Mouse (Mus musculus) adrenal gland, adult 18-20 months (tissue): ENCODE results near the gene Psme1. TPM values are rescaled to one million over a fixed set of nuclear protein-coding genes. Genes with fewer than 3 reads are reported as not detected.

Experiments
- DNase-seq, 2 experiments: peaks; one replicate each; pipeline ENCODE4 v3.0.0; 2021 to 2022; ENCODE audit warnings: low spot score in 2 of 2
- long read RNA-seq, 2 experiments: library from polyadenylated mRNA; stranded (forward); transcript quantifications; one replicate each; pipeline ENCODE4 v2.0.0; 2021
- total RNA-seq, 2 experiments: library from RNA; stranded (reverse); gene quantifications; 1 replicate in 1 of 2; 2 replicates in 1 of 2; pipeline ENCODE4 v1.2.3; 2021

Gene Psme1
- total RNA-seq = 100 to 1,000 TPM; 231 to 367 TPM
- long read RNA-seq, experiment 1, transcript Psme1-208 (11 exons, 1,112 nt) = major isoform, 41 of 51 reads
- long read RNA-seq, experiment 1, partial matches to known transcripts = 2 of 51 reads
- long read RNA-seq, experiment 1, other reads (novel, unspliced or antisense) = 7 of 51 reads
- long read RNA-seq, experiment 2, transcript Psme1-210 (12 exons, 882 nt) = minor isoform, 12 of 129 reads
- long read RNA-seq, experiment 2, transcript Psme1-208 (11 exons, 1,112 nt) = major isoform, 99 of 129 reads
- long read RNA-seq, experiment 2, partial matches to known transcripts = 13 of 129 reads
- long read RNA-seq, experiment 2, other reads (novel, unspliced or antisense) = 4 of 129 reads

- peak; percentile 75 to 77 for DNase-seq
Observed at GRCm38 (mm10) chr14:55577871-55578667, at the start of gene Psme1. Gene Psme1, plus strand, starts transcription at chr14:55578123.

- DNase-seq = peak; percentile 33 to 49
Observed at GRCm38 (mm10) chr14:55536116-55536745, 41.7 kb upstream of the Psme1 start.

GRCm38 (mm10) chr14:55540067-55540786 lies 37.7 kb upstream of the Psme1 start, which contains the start of gene Pck2:
Gene Pck2, plus strand, starts transcription at chr14:55540266.
- peak; percentile 76 to 84 for DNase-seq

GRCm38 (mm10) chr14:55540787-55541321 lies 37.1 kb upstream of the Psme1 start:
- DNase-seq = peak; percentile 68 to 80

GRCm38 (mm10) chr14:55542268-55542667 lies 35.7 kb upstream of the Psme1 start:
- DNase-seq = no peak

GRCm38 (mm10) chr14:55544334-55544733 lies 33.6 kb upstream of the Psme1 start:
- no peak for DNase-seq

GRCm38 (mm10) chr14:55550191-55550590 lies 27.7 kb upstream of the Psme1 start:
- DNase-seq = no peak

- DNase-seq = no peak
Observed at GRCm38 (mm10) chr14:55551347-55551746, 26.6 kb upstream of the Psme1 start.

GRCm38 (mm10) chr14:55551794-55552193 lies 26.1 kb upstream of the Psme1 start:
- DNase-seq = no peak

- no peak for DNase-seq
Observed at GRCm38 (mm10) chr14:55554635-55555034, 23.3 kb upstream of the Psme1 start.

- DNase-seq = no peak
Observed at GRCm38 (mm10) chr14:55555788-55556187, 22.1 kb upstream of the Psme1 start.

- DNase-seq = peak; percentile 72 to 74
Observed at GRCm38 (mm10) chr14:55557003-55557402, 20.9 kb upstream of the Psme1 start.

GRCm38 (mm10) chr14:55557587-55557986 lies 20.3 kb upstream of the Psme1 start:
- no peak for DNase-seq

- no peak for DNase-seq
Observed at GRCm38 (mm10) chr14:55558740-55559448, 19.0 kb upstream of the Psme1 start.

- DNase-seq = peak; percentile 81 to 84
Observed at GRCm38 (mm10) chr14:55559799-55560201, 18.1 kb upstream of the Psme1 start, which contains the start of gene Dcaf11. Gene Dcaf11, plus strand, starts transcription at chr14:55560006.

- peak; percentile 92 to 94 for DNase-seq
Observed at GRCm38 (mm10) chr14:55560202-55561073, 17.5 kb upstream of the Psme1 start, which contains the start of gene A730061H03Rik. Gene A730061H03Rik, minus strand, starts transcription at chr14:55560406.

GRCm38 (mm10) chr14:55561860-55562259 lies 16.1 kb upstream of the Psme1 start:
- DNase-seq = no peak

GRCm38 (mm10) chr14:55563249-55563648 lies 14.7 kb upstream of the Psme1 start:
- no peak for DNase-seq

- no peak for DNase-seq
Observed at GRCm38 (mm10) chr14:55565748-55566147, 12.2 kb upstream of the Psme1 start.
